Mouse (Mus musculus): ENCODE results near the gene Gm45837. TPM values are rescaled to one million over a fixed set of nuclear protein-coding genes. Genes with fewer than 3 reads are reported as not detected.

The Gm45837 gene
- polyA plus RNA-seq, 1 experiment: not detected

- Histone ChIP-seq H3K36me3 (ENCODE audit: control insufficient read depth, insufficient read depth, low read length) (no peaks in the 10 kb centered on the region), H3K4me1 (ENCODE audit: control insufficient read depth, insufficient read depth, low read length) (peaks cover 8% of the 10 kb centered on the region), H3K27me3 (ENCODE audit: control insufficient read depth, insufficient read depth, low read length) (no peaks in the 10 kb centered on the region), H3K4me3 (ENCODE audit: control insufficient read depth, low read depth, low read length) (no peak overlapping the region), H3K27ac (ENCODE audit: control insufficient read depth, insufficient read depth, low read depth, low read length) (no peak overlapping the region)
- TF ChIP-seq POLR2A (IDR thresholded peaks at IDR 0.05; ENCODE audit: control insufficient read depth, low read depth, low read length): no peak
- TF ChIP-seq CTCF (IDR thresholded peaks at IDR 0.05; ENCODE audit: control insufficient read depth, insufficient read depth, insufficient replicate concordance, low read depth, low read length): no peak
Observed at GRCm38 (mm10) chr7:101521696-101522095, 111.0 kb downstream of the Gm45837 start.

GRCm38 (mm10) chr7:101523205-101523604 is 112.5 kb downstream of the Gm45837 start:
- Histone ChIP-seq H3K4me1 (ENCODE audit: control insufficient read depth, insufficient read depth, low read length) (peaks cover 8% of the 10 kb centered on the region), H3K4me3 (ENCODE audit: control insufficient read depth, low read depth, low read length) (no peak overlapping the region), H3K27me3 (ENCODE audit: control insufficient read depth, insufficient read depth, low read length) (no peaks in the 10 kb centered on the region), H3K27ac (ENCODE audit: control insufficient read depth, insufficient read depth, low read depth, low read length) (no peak overlapping the region), H3K36me3 (ENCODE audit: control insufficient read depth, insufficient read depth, low read length) (no peaks in the 10 kb centered on the region)
- no peak for TF ChIP-seq CTCF (IDR thresholded peaks at IDR 0.05; ENCODE audit: control insufficient read depth, insufficient read depth, insufficient replicate concordance, low read depth, low read length)
- no peak for TF ChIP-seq POLR2A (IDR thresholded peaks at IDR 0.05; ENCODE audit: control insufficient read depth, low read depth, low read length)

- Histone ChIP-seq H3K27me3 (ENCODE audit: control insufficient read depth, insufficient read depth, low read length) (no peaks in the 10 kb centered on the region), H3K36me3 (ENCODE audit: control insufficient read depth, insufficient read depth, low read length) (no peaks in the 10 kb centered on the region), H3K4me3 (ENCODE audit: control insufficient read depth, low read depth, low read length) (no peak overlapping the region), H3K27ac (ENCODE audit: control insufficient read depth, insufficient read depth, low read depth, low read length) (no peak overlapping the region), H3K4me1 (ENCODE audit: control insufficient read depth, insufficient read depth, low read length) (peaks cover 8% of the 10 kb centered on the region)
- TF ChIP-seq POLR2A (IDR thresholded peaks at IDR 0.05; ENCODE audit: control insufficient read depth, low read depth, low read length): no peak
- TF ChIP-seq CTCF (IDR thresholded peaks at IDR 0.05; ENCODE audit: control insufficient read depth, insufficient read depth, insufficient replicate concordance, low read depth, low read length): no peak
Observed at GRCm38 (mm10) chr7:101526484-101526883, 115.8 kb downstream of the Gm45837 start.

GRCm38 (mm10) chr7:101534428-101534827 is 123.7 kb downstream of the Gm45837 start:
- no peaks in the 10 kb centered on the region for H3K36me3 ChIP-seq (ENCODE audit: control insufficient read depth, insufficient read depth, low read length)

GRCm38 (mm10) chr7:101535102-101535501 is 124.4 kb downstream of the Gm45837 start:
- Histone ChIP-seq H3K27me3 (ENCODE audit: control insufficient read depth, insufficient read depth, low read length) (no peaks in the 10 kb centered on the region), H3K4me1 (ENCODE audit: control insufficient read depth, insufficient read depth, low read length) (0 out of 2 replicates have a peak, but pooled peaks cover 2% of the 10 kb centered on the region), H3K4me3 (ENCODE audit: control insufficient read depth, low read depth, low read length) (no peak overlapping the region), H3K36me3 (ENCODE audit: control insufficient read depth, insufficient read depth, low read length) (no peaks in the 10 kb centered on the region), H3K27ac (ENCODE audit: control insufficient read depth, insufficient read depth, low read depth, low read length) (no peak overlapping the region)
- TF ChIP-seq CTCF (IDR thresholded peaks at IDR 0.05; ENCODE audit: control insufficient read depth, insufficient read depth, insufficient replicate concordance, low read depth, low read length): no peak
- no peak for TF ChIP-seq POLR2A (IDR thresholded peaks at IDR 0.05; ENCODE audit: control insufficient read depth, low read depth, low read length)

More at GRCm38 (mm10) chr7:101534428-101534827, 123.7 kb downstream of the Gm45837 start:
- no peak for TF ChIP-seq POLR2A (IDR thresholded peaks at IDR 0.05; ENCODE audit: control insufficient read depth, low read depth, low read length)
- no peak for TF ChIP-seq CTCF (IDR thresholded peaks at IDR 0.05; ENCODE audit: control insufficient read depth, insufficient read depth, insufficient replicate concordance, low read depth, low read length)
- no peaks in the 10 kb centered on the region for H3K27me3 ChIP-seq (ENCODE audit: control insufficient read depth, insufficient read depth, low read length)
- no peak overlapping the region for H3K4me3 ChIP-seq (ENCODE audit: control insufficient read depth, low read depth, low read length)
- no peak overlapping the region for H3K27ac ChIP-seq (ENCODE audit: control insufficient read depth, insufficient read depth, low read depth, low read length)
- H3K4me1 ChIP-seq (ENCODE audit: control insufficient read depth, insufficient read depth, low read length): 0 out of 2 replicates have a peak, but pooled peaks cover 2% of the 10 kb centered on the region

GRCm38 (mm10) chr7:101535517-101535916 is 124.8 kb downstream of the Gm45837 start:
- no peak overlapping the region for H3K4me3 ChIP-seq (ENCODE audit: control insufficient read depth, low read depth, low read length)

GRCm38 (mm10) chr7:101537541-101537940 is 126.9 kb downstream of the Gm45837 start:
- no peaks in the 10 kb centered on the region for H3K27me3 ChIP-seq (ENCODE audit: control insufficient read depth, insufficient read depth, low read length)
- no peak overlapping the region for H3K27ac ChIP-seq (ENCODE audit: control insufficient read depth, insufficient read depth, low read depth, low read length)
- no peaks in the 10 kb centered on the region for H3K36me3 ChIP-seq (ENCODE audit: control insufficient read depth, insufficient read depth, low read length)
- H3K4me1 ChIP-seq (ENCODE audit: control insufficient read depth, insufficient read depth, low read length): 0 out of 2 replicates have a peak, but pooled peaks cover 2% of the 10 kb centered on the region
- TF ChIP-seq CTCF (IDR thresholded peaks at IDR 0.05; ENCODE audit: control insufficient read depth, insufficient read depth, insufficient replicate concordance, low read depth, low read length) (no peak), POLR2A (IDR thresholded peaks at IDR 0.05; ENCODE audit: control insufficient read depth, low read depth, low read length) (no peak)
- no peak overlapping the region for H3K4me3 ChIP-seq (ENCODE audit: control insufficient read depth, low read depth, low read length)

More at GRCm38 (mm10) chr7:101535517-101535916, 124.8 kb downstream of the Gm45837 start:
- no peaks in the 10 kb centered on the region for H3K27me3 ChIP-seq (ENCODE audit: control insufficient read depth, insufficient read depth, low read length)
- TF ChIP-seq CTCF (IDR thresholded peaks at IDR 0.05; ENCODE audit: control insufficient read depth, insufficient read depth, insufficient replicate concordance, low read depth, low read length): no peak
- no peak for TF ChIP-seq POLR2A (IDR thresholded peaks at IDR 0.05; ENCODE audit: control insufficient read depth, low read depth, low read length)
- H3K4me1 ChIP-seq (ENCODE audit: control insufficient read depth, insufficient read depth, low read length): 0 out of 2 replicates have a peak, but pooled peaks cover 2% of the 10 kb centered on the region
- H3K27ac ChIP-seq (ENCODE audit: control insufficient read depth, insufficient read depth, low read depth, low read length): no peak overlapping the region
- H3K36me3 ChIP-seq (ENCODE audit: control insufficient read depth, insufficient read depth, low read length): no peaks in the 10 kb centered on the region

Data from testis, adult 2 months (tissue).